Mouse (Mus musculus): Measurements from ENCODE around the gene Fbxo11. TPM values are rescaled to one million over a fixed set of nuclear protein-coding genes. Genes with fewer than 3 reads are reported as not detected.

Fbxo11 gene
- total RNA-seq (2014; rRNA removed; ENCODE audit: low replicate concordance) (11.4 and 20.0 TPM in 2 replicates), polyA plus RNA-seq (2015; fragmentation: Nextera tagmentation; extraction: Ambion mirVana) (7.7 and 8.7 TPM in 2 replicates)

- DNase-seq (ENCODE audit: low spot score) = no peak
Measured at GRCm38 (mm10) chr17:88065031-88065800, at the start of gene Fbxo11. TSS of gene Fbxo11 (minus strand) at chr17:88065291.

DNA sequence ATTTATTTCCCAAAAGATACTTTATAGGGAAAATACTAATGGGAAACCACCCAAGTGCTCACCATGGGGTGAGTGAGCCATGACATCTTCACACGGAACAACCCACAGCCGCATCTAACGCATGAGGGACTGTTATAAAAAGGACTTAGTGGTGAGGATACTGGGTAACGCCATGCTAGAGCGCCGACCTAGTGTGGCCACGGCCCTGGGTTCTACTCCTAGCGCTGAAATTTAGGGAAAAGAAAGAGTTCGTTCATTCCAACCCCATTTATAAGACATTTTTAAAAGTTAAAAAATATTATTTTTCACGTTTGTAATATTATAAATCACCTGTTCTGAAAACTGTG lies 48.8 kb upstream of the Fbxo11 start:
- H3K4me3 ChIP-seq (ENCODE audit: low read depth, low read length) = no peak overlapping the region
- no peaks in the 10 kb centered on the region for H3K4me1 ChIP-seq (ENCODE audit: control insufficient read depth, insufficient read depth)
- no peak overlapping the region for H3K27ac ChIP-seq (ENCODE audit: low read depth)
- no peaks in the 10 kb centered on the region for H3K27me3 ChIP-seq (ENCODE audit: control insufficient read depth, insufficient read depth, low read length)
- H3K36me3 ChIP-seq (replicated peaks; ENCODE audit: control insufficient read depth, insufficient read depth, low read length) = no peaks in the 10 kb centered on the region
- WGBS = 86% methylated on average over 10 of the region's 10 CpGs
- H3K9me3 ChIP-seq (replicated peaks; ENCODE audit: control insufficient read depth, low read length) = no peaks in the 10 kb centered on the region; the same call in 1 of the 2 replicates
- H3K4me2 ChIP-seq (ENCODE audit: low read depth, low read length) = no peak overlapping the region
- no peak for DNase-seq (ENCODE audit: low spot score)
- no peak for TF ChIP-seq CTCF (IDR thresholded peaks at IDR 0.05; ENCODE audit: low read depth)
- no peak for TF ChIP-seq EP300 (IDR thresholded peaks at IDR 0.05; ENCODE audit: low read depth)
- no peak overlapping the region for H3K9ac ChIP-seq (replicated peaks; ENCODE audit: low read depth, low read length)
- no peak for ATAC-seq (ENCODE audit: insufficient read depth, low read depth)

More at GRCm38 (mm10) chr17:88065031-88065800, at the start of gene Fbxo11:
- Histone ChIP-seq H3K9ac (replicated peaks; ENCODE audit: low read depth, low read length) (peak within 1 kb of the TSS; percentile 97), H3K4me3 (ENCODE audit: low read depth, low read length) (peak within 1 kb of the TSS; percentile 86), H3K27ac (ENCODE audit: low read depth) (peak within 1 kb of the TSS; percentile 100), H3K4me1 (ENCODE audit: control insufficient read depth, insufficient read depth) (peaks cover 5% of the 10 kb centered on the region), H3K36me3 (replicated peaks; ENCODE audit: control insufficient read depth, insufficient read depth, low read length) (no peaks in the 10 kb centered on the region), H3K27me3 (ENCODE audit: control insufficient read depth, insufficient read depth, low read length) (no peaks in the 10 kb centered on the region), H3K4me2 (ENCODE audit: low read depth, low read length) (peak within 1 kb of the TSS; percentile 72), H3K9me3 (replicated peaks; ENCODE audit: control insufficient read depth, low read length) (no peaks in the 10 kb centered on the region)
- 0% methylated on average over 45 of the region's 112 CpGs for WGBS
- TF ChIP-seq CTCF (IDR thresholded peaks at IDR 0.05; ENCODE audit: low read depth) (no peak), EP300 (IDR thresholded peaks at IDR 0.05; ENCODE audit: low read depth) (no peak)
- ATAC-seq (ENCODE audit: insufficient read depth, low read depth) = peak; percentile 15

- 76% methylated on average over 12 of the region's 12 CpGs for WGBS
- no peak for DNase-seq (ENCODE audit: low spot score)
- no peak for TF ChIP-seq EP300 (IDR thresholded peaks at IDR 0.05; ENCODE audit: low read depth)
Measured at GRCm38 (mm10) chr17:88113015-88113882, 48.2 kb upstream of the Fbxo11 start.

GRCm38 (mm10) chr17:88111865-88112645 lies 47.0 kb upstream of the Fbxo11 start:
- DNase-seq (ENCODE audit: low spot score) = no peak
- Histone ChIP-seq H3K9ac (replicated peaks; ENCODE audit: low read depth, low read length) (no peak overlapping the region), H3K4me3 (ENCODE audit: low read depth, low read length) (no peak overlapping the region), H3K4me2 (ENCODE audit: low read depth, low read length) (no peak overlapping the region), H3K36me3 (replicated peaks; ENCODE audit: control insufficient read depth, insufficient read depth, low read length) (no peaks in the 10 kb centered on the region), H3K4me1 (ENCODE audit: control insufficient read depth, insufficient read depth) (no peaks in the 10 kb centered on the region), H3K27ac (ENCODE audit: low read depth) (no peak overlapping the region), H3K27me3 (ENCODE audit: control insufficient read depth, insufficient read depth, low read length) (no peaks in the 10 kb centered on the region), H3K9me3 (replicated peaks; ENCODE audit: control insufficient read depth, low read length) (no peaks in the 10 kb centered on the region; the same call in 1 of the 2 replicates)
- no peak for ATAC-seq (ENCODE audit: insufficient read depth, low read depth)
- TF ChIP-seq CTCF (IDR thresholded peaks at IDR 0.05; ENCODE audit: low read depth) (no peak), EP300 (IDR thresholded peaks at IDR 0.05; ENCODE audit: low read depth) (no peak)
- 48% methylated on average over 10 of the region's 10 CpGs for WGBS

More at GRCm38 (mm10) chr17:88113015-88113882, 48.2 kb upstream of the Fbxo11 start:
- Histone ChIP-seq H3K4me1 (ENCODE audit: control insufficient read depth, insufficient read depth) (no peaks in the 10 kb centered on the region), H3K9ac (replicated peaks; ENCODE audit: low read depth, low read length) (no peak overlapping the region), H3K27me3 (ENCODE audit: control insufficient read depth, insufficient read depth, low read length) (no peaks in the 10 kb centered on the region), H3K27ac (ENCODE audit: low read depth) (no peak overlapping the region), H3K9me3 (replicated peaks; ENCODE audit: control insufficient read depth, low read length) (no peaks in the 10 kb centered on the region; the same call in 1 of the 2 replicates), H3K36me3 (replicated peaks; ENCODE audit: control insufficient read depth, insufficient read depth, low read length) (no peaks in the 10 kb centered on the region), H3K4me3 (ENCODE audit: low read depth, low read length) (no peak overlapping the region), H3K4me2 (ENCODE audit: low read depth, low read length) (no peak overlapping the region)
- ATAC-seq (ENCODE audit: insufficient read depth, low read depth) = no peak
